Mouse (Mus musculus) adrenal gland, postnatal 10 days (tissue): ENCODE measurements at regions not wholly inside any gene's neighbourhood (a gene's known extent, or its start where the extent isn't known, plus 50 kb on each side); places are given as distances from the start of the nearest gene placed in this dataset.
A peak's percentile ranks its signal among the peaks of the same experiment; 100 is the strongest.

Experiments
- DNase-seq: peaks from one replicate; pipeline ENCODE4 v3.0.0; 2021; ENCODE audit warnings: mixed read lengths

DNA sequence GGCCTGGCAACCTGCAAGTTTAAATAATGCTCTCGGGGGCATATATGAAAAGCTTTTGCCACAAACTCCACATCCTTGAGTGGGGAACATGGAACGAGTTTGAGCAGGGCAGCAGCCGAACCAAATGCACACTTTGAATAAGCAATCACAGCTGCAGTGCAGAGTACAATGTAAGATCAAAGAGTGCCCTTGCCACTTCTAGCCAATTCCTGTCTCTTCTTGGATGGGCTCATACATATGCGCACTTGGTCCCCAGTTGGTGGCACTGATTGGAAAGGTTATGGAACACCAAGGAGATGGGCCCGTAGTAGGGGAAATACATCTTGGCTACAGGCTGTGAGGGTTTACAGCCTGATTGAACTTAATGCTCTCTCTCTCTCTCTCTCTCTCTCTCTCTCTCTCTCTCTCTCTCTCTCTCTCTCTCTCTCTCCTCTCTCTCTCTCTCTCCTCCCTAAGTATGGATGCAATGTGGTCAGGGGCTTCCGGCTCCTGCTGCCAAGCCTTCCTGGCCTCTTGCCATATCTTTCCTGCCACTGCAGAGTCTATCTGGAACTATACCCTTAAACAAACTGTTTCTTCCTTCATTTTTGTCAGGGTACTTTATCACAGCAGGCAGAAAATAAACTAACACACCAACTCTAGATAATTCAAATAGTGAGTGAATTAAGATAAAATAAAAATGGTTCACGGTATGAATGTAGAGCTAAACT is 88.6 kb upstream of the Mbnl3 start:
- DNase-seq: no peak

DNA sequence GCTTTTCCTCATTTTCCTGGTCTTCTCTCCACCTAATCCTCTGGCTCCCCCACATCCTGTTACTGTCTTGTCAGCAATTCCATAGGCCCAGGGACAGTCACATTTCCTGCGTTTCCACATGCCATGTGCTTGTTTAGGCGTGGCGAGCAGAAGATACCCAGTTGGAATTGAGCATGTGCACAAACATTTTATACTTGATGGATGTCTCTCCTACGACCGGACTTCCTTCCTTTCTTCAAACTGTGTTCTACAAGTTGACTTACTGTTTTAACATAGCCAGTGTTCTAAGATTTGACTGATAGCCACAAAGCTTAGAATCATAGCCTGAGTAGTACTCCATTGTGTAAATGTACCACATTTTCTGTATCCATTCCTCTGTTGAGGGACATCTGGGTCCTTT is 86.0 kb upstream of the Mbnl3 start:
- DNase-seq: no peak

DNA sequence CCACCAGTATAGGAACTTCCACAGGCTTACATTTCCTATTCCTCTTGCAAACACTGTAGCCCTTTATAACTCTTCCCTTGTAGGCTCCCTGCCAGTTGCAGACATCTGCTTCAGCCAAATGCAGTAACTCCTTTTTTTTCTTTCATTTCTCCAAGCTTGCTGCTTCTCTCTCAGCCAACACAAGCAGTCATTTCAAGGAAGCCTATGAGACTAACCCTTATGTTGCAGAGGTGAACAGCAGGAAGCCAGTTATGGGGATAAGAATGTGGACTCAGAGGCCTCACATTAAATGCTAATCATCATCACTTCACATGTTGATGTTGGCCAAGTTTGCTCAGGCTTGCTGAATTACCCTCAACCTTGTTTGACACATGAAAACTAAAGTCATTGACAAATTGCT is 71.9 kb upstream of the Mbnl3 start:
- DNase-seq: peak; percentile 1

DNA sequence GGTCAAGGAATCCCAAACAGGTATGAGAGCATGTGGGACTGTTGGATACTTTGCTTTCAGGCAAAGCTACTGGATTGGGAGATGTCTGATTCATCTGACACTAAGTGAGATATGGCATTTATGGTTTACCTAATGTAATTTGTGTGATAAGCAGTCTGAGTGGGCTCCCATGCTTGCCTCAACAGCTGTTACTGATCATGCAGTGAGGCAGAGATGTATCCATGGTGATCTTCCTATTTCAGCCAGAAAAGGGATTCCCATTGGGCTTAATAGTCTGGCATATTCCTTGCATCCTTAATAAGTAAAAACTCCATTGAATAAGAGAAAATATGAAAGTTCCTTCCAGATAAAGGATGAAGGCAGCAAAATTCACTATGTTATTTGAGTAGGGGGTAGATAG is 58.4 kb upstream of the Mbnl3 start:
- DNase-seq: no peak
